Mouse (Mus musculus) MEL (cell line): ENCODE measurements at regions not wholly inside any gene's neighbourhood (a gene's known extent, or its start where the extent isn't known, plus 50 kb on each side); places are given as distances from the start of the nearest gene placed in this dataset.

Experiments
- BHLHE40 ChIP-seq: IDR thresholded peaks from 2 replicates; pipeline ENCODE4 v1.6.1; 2012; ENCODE audit warnings: low read depth, mild to moderate bottlenecking, inconsistent platforms, low read length, improper control_type of control experiment, borderline replicate concordance
- CTCF ChIP-seq, 3 experiments: IDR thresholded peaks in 2 of 3; conservative IDR thresholded peaks in 1 of 3; 2 replicates each; pipeline ENCODE4 v1.5.1; 2011 to 2012; ENCODE audit warnings: low read length in 3 of 3, low read depth in 2 of 3, mild to moderate bottlenecking in 2 of 3, improper control_type of control experiment in 1 of 3, inconsistent platforms in 1 of 3, mixed read lengths in 1 of 3, moderate library complexity in 1 of 3; ENCODE audit not compliant: control insufficient read depth in 1 of 3, insufficient read depth in 1 of 3, poor library complexity in 1 of 3, severe bottlenecking in 1 of 3
- EP300 ChIP-seq, 2 experiments: IDR thresholded peaks; 2 replicates each; pipeline ENCODE4 v1.6.1; 2011; ENCODE audit warnings: improper control_type of control experiment in 2 of 2, low read length in 2 of 2, low read depth in 1 of 2, mild to moderate bottlenecking in 1 of 2
- ETS1 ChIP-seq: IDR thresholded peaks from 2 replicates; pipeline ENCODE4 v1.6.1; 2012; ENCODE audit warnings: low read depth, mild to moderate bottlenecking, inconsistent platforms, low read length, improper control_type of control experiment, moderate library complexity
- GATA1 ChIP-seq: IDR thresholded peaks from 2 replicates; pipeline ENCODE4 v1.6.1; 2011; ENCODE audit warnings: low read depth, low read length, improper control_type of control experiment
- HCFC1 ChIP-seq: IDR thresholded peaks from 2 replicates; pipeline ENCODE4 v1.6.1; 2012; ENCODE audit warnings: low read depth, mild to moderate bottlenecking, inconsistent platforms, low read length, improper control_type of control experiment, moderate library complexity
- KAT2A ChIP-seq: conservative IDR thresholded peaks from 2 replicates; pipeline ENCODE4 v1.6.1; 2012; ENCODE audit warnings: low read depth, low read length, improper control_type of control experiment, inconsistent platforms
- MAX ChIP-seq: IDR thresholded peaks from 2 replicates; pipeline ENCODE4 v1.6.1; 2011; ENCODE audit warnings: low read length, improper control_type of control experiment
- NRF1 ChIP-seq: IDR thresholded peaks from 2 replicates; pipeline ENCODE4 v1.6.1; 2014; ENCODE audit warnings: low read depth, mild to moderate bottlenecking, inconsistent platforms, low read length, improper control_type of control experiment, moderate library complexity; ENCODE audit not compliant: poor library complexity, insufficient read depth, severe bottlenecking
- POLR2A ChIP-seq, 2 experiments: IDR thresholded peaks; 2 replicates each; pipeline ENCODE4 v1.6.1; 2011 to 2012; ENCODE audit warnings: low read length in 2 of 2, mild to moderate bottlenecking in 2 of 2, control low read depth in 1 of 2, improper control_type of control experiment in 1 of 2, low read depth in 1 of 2, moderate library complexity in 1 of 2; ENCODE audit not compliant: control insufficient read depth in 1 of 2, insufficient read depth in 1 of 2, poor library complexity in 1 of 2
- POLR2AphosphoS5 ChIP-seq: IDR thresholded peaks from 2 replicates; pipeline ENCODE4 v1.6.1; 2012; ENCODE audit warnings: low read depth, borderline replicate concordance, mild to moderate bottlenecking, inconsistent platforms, low read length, moderate library complexity, mixed read lengths
- USF1 ChIP-seq: IDR thresholded peaks from 2 replicates; pipeline ENCODE4 v1.6.1; 2014; ENCODE audit warnings: low read depth, mild to moderate bottlenecking, inconsistent platforms, low read length, improper control_type of control experiment, moderate library complexity
- USF2 ChIP-seq, 2 experiments: IDR thresholded peaks; 2 replicates each; pipeline ENCODE4 v1.6.1; 2011 to 2012; ENCODE audit warnings: improper control_type of control experiment in 2 of 2, low read length in 2 of 2, borderline replicate concordance in 1 of 2, inconsistent platforms in 1 of 2, low read depth in 1 of 2, mild to moderate bottlenecking in 1 of 2; ENCODE audit not compliant: insufficient read depth in 1 of 2
- ZNF384 ChIP-seq: IDR thresholded peaks from 2 replicates; pipeline ENCODE4 v1.6.1; 2012; ENCODE audit warnings: low read depth, mild to moderate bottlenecking, inconsistent platforms, low read length, improper control_type of control experiment

DNA sequence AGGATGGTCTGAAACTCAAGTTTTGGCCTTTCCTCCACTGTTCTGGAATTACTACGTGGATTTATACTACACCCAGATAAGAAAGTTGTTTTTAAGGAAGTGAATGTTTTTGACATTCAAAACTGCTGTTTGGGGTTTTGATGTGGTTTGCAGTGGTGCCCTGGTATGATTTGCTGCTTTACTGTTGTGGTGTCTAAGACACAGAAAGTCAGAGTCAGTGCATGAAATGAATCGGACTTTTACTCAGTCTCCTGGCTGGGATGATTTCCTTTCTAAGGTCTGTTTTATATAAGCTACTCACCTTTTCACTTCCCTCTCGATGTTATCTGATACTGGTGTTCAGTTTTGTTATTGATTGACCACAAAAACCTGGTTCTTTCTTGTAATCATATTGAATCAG, 58.2 kb upstream of the Prdx6 start:
- TF ChIP-seq POLR2AphosphoS5 = no peak
- TF ChIP-seq EP300 (IDR thresholded peaks at IDR 0.05; ENCODE audit: low read depth in 1 of 2, low read length in 2 of 2) = no peak
- no peak for TF ChIP-seq CTCF (IDR thresholded peaks at IDR 0.05 in 2 of 3, conservative IDR thresholded peaks at IDR 0.05 in 1 of 3; ENCODE audit: control insufficient read depth in 1 of 3, insufficient read depth in 1 of 3, low read depth in 2 of 3, low read length in 3 of 3, poor library complexity in 1 of 3, severe bottlenecking in 1 of 3)
- no peak for TF ChIP-seq ETS1
- no peak for TF ChIP-seq NRF1
- no peak for TF ChIP-seq ZNF384
- TF ChIP-seq POLR2A (IDR thresholded peaks at IDR 0.05; ENCODE audit: control insufficient read depth in 1 of 2, insufficient read depth in 1 of 2, low read depth in 1 of 2, low read length in 2 of 2, poor library complexity in 1 of 2) = no peak
- TF ChIP-seq KAT2A = no peak
- no peak for TF ChIP-seq USF2 (IDR thresholded peaks at IDR 0.05; ENCODE audit: borderline replicate concordance in 1 of 2, insufficient read depth in 1 of 2, low read depth in 1 of 2, low read length in 2 of 2)
- no peak for TF ChIP-seq GATA1
- TF ChIP-seq HCFC1 = no peak
- no peak for TF ChIP-seq BHLHE40
- TF ChIP-seq MAX = no peak
- TF ChIP-seq USF1 = no peak
